Mouse (Mus musculus) CD4-positive naive resting alpha-beta T cell, adult 57 days (primary cell): ENCODE data around the gene Rnf181. TPM values are rescaled to one million over a fixed set of nuclear protein-coding genes. Genes with fewer than 3 reads are reported as not detected.

Experiments
- total RNA-seq: library from RNA; stranded (reverse); gene quantifications from one replicate; pipeline ENCODE4 v1.2.4, GENCODE M21; 2023

The Rnf181 gene
- 73.6 TPM for total RNA-seq

DNA sequence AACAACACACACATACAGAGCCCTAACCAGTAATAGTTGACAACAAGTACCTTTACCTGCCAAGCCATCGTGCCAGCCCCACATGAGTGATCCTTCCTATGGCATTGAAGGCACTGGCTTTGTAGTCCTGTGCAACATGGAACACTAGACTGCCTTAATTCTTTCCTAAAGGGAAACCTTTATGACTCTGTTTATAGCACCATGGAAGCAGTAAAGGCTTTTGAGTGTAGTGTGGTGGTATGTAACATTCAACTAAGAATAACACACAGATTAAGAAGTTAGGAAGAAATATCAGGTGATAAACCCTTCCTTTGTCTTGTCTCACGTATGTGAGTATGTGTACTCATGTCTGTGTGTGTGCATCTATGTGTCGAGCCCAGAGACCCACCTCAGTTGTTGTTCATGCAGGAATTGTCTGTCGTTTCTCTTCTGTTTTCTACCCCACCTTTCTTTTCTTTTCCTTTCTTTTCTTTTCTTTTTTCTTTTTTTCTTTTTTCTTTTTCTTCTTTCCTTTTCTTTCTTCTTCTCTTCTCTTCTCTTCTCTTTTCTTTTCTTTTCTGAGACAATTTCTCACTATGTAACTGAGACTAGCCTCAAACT is at the start of gene Rnf181:
Gene Rnf181, minus strand, starts transcription at position 113 of the 600 bp plus-strand sequence.

DNA sequence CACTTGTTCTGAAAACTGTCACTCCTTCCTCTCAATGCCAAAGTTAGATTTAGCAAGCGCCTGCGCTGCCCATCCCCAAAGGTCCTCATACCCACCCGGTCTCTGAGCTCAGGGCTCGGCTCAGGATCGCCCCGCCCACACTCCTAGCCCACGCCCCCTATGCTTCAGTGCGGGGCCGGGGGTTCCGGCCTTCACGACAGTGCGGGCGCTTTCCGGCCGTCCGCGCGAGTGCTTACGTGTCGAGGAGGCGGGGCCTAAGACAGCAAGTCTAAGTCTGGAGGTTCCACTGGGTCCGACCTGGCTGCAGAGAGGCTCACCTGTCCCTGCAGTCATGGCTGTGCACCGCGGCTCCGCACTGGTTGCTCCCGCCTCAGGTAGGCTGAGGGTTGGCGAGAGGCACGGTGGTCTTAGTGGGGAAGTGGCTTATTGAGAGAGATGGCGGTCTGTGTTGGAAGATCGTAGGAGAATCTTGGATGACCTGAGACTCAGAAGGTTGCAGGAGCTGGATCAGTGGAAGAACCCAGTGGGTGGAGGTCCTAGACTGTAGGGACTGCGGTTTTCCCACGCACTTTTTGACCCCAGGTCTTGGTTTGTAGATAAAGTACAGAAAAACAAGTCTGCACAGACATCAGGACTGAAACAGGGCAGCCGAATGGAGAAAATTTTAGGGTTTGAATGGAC is 47.5 kb upstream of the Rnf181 start, which contains the start of gene Ggcx:
Gene Ggcx, plus strand, starts transcription at position 233 of the 681 bp plus-strand sequence.

DNA sequence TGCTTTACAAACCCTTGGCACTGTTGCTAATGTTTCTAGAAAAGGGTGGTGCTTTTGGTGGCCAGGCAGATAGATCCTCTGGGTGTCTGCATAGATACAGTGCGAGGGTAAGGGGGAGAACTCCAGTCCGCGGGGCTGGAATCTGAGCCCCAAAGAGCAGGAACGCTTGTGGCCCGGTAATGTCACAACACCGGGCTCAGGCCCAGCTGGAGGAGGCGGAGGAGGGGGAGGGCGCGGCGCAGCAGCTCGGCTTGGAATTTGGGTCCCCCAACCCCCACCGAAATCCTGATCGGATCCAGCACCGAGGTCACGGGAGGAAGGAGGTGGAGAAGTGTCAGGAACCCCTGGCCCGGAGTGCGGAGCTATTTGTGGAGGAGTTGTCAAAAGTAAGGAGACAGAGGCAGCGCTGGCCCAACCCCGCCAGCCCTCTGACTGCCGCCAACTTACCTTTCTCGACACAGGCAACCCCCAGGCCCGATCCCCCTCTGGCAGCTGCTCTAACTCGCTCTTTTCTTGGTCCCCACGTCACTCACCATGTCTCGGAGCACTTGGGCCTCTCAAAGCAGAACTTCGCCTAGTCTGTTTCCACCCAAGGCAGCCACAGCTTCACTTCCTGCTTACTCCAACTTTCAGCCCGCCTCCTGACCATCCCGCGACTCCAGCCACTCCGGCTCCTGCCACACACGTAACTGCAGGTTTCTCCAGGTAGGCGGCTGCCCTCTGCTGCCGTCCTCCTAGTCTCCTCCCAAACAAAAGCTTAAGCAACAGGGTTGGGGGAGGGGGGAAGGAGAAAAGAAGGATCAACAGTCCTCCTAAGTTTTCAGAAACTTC is 23.4 kb upstream of the Rnf181 start, which contains the start of gene Vamp8:
Gene Vamp8, minus strand, starts transcription at position 763 of the 831 bp plus-strand sequence.

DNA sequence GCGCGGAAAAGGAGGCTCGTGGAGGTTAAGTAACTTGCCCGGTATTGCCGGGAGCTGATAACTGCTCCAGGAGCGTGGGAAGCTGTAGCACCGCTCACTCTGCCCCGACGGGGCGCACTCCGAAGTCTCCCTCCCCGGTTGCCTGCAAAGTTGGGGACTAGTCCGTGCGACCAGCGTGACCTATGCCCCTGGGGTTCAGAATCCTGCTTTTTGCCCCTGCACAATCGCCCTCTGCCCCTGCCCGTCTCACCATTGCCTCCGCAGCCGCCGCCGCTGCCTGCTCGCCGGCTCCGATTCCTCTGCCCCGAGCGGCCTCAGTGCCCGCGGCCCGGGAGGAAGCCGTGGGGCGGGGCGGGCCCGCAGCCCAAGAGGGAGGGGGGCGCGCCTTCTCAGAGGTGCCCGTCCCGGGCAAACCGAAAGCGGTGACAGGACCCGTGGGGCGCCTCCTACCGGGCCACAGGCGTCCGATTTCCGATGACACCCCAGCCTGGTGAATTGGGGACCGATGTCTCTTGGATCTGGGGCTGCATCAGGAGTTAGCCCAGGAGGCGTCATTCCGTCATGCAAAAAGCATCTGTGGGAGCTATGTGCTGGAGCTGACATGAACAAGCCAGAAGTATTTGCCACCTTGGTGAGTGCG is 13.5 kb upstream of the Rnf181 start, which contains the start of gene Vamp5:
Gene Vamp5, minus strand, starts transcription at position 338 of the 640 bp plus-strand sequence.

DNA sequence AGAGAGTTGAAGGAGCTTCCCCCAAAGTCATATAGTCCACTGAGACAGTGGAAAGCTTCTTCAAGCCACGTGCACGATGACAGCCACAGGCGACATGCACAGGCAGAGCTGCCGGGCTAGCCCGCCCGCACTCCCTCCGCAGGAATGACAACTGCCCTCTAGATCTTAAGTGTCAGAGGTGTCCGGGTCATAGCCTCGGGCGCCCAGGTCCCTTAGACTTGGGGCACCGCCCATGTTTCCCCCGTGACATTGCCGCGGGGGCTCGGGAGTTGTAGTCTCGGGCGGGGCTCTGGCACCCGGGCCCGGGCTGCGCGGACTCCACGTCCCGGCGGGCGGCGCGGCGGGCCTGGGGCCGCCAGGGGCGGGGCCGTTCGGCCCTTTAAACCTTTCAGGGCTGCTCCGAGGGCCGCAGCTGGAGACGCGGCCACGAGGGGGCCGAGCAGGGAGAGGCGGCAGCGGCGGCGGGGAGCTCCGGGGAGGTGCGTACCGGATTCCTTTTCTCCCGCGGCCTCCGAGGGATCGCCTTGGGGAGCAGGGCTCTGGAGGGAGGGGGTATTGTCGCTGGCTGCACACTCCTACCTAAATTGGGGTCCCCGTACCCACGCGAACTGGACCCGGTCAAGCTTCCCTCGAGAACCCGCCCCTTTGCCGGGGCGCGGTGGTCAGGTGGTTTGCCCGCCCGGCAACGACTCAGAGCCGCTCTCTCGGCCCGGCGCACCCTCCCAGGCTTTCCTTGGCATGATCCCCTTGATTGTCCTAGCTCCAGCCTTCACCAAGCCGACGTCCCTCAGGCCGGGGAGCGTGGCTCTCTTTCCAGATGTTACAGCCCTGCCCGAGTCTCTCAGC is 11.5 kb downstream of the Rnf181 start, which contains the start of gene Tmem150a:
Gene Tmem150a, plus strand, starts transcription at position 382 of the 846 bp plus-strand sequence.

DNA sequence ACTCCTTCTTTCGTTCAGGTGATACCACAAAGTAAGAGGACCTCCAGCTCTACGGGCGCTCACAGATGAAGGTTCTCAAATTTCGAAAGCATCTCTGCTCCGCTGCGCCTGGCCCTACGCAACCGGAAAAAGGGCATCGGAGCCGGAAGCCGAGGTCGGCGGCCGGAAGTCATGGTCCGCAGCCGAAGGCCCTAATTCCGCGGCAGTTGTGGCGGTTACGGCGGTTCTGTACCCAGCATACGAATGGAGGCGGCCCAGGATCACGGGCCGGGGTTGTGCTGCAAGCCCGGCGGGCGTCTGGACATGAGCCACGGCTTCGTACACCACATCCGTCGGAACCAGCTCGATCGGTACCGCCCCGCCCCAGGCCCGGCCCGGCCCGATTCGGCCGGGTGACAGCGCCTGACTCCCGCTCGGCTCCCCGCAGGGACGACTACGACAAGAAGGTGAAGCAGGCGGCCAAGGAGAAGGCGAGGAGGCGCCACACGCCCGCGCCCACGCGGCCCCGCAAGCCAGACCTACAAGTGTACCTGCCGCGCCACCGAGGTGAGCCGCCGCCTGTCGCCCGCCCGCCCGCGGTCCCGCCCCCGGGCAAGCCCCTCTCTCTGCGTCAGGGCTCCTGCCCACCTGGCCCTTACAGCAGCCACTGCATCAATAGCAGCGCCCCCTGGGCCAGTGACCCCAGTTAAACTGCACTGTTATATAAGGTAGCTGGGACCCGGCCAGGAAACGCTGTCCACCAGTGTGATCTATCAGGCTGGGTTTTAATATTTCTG is 19.4 kb downstream of the Rnf181 start, which contains the start of gene 0610030E20Rik:
Gene 0610030E20Rik, plus strand, starts transcription at position 152 of the 776 bp plus-strand sequence.

DNA sequence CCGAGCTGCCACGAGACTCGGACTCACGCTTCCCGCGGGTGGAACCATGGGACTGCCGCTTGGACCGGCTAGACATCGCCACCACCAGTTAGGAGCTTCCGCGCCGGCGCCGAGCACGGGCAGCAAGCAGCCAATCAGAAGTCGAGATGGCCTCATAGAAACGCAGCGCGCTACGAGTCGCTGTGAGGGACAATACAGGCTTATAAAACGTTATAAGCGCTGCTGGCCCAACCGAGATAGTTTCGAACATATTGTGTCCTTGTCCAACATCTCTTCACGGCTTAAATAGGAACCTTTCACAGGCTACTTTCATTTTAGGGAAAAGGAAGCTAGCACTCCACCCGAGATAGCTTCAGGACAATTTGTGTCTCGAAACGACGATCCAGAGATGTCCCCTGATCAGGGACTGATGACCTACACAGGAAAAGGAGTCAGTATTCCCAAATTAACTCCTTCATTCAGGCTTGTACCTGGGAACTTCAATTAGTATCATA is 21.6 kb downstream of the Rnf181 start, which contains the start of gene Usp39:
Gene Usp39, minus strand, starts transcription at position 111 of the 494 bp plus-strand sequence.

Other genes starting within 250 kb of the Rnf181 start
- not detected for gene Atoh8, start 131.4 kb downstream of the Rnf181 start, total RNA-seq
- gene Sftpb, start 62.3 kb downstream of the Rnf181 start, total RNA-seq = not detected
- 44.4 TPM for gene Usp39, start 21.8 kb downstream of the Rnf181 start, total RNA-seq
- 38.2 TPM for gene 0610030E20Rik, start 19.6 kb downstream of the Rnf181 start, total RNA-seq
- 1.0 TPM for gene Tmem150a, start 11.5 kb downstream of the Rnf181 start, total RNA-seq
- gene Vamp5, start 13.5 kb upstream of the Rnf181 start, total RNA-seq = 10.3 TPM
- 70.9 TPM for gene Vamp8, start 23.7 kb upstream of the Rnf181 start, total RNA-seq
- 10.6 TPM for gene Ggcx, start 47.4 kb upstream of the Rnf181 start, total RNA-seq
- gene Mat2a, start 72.6 kb upstream of the Rnf181 start, total RNA-seq = 248 TPM
- not detected for gene Sh2d6, start 154.8 kb upstream of the Rnf181 start, total RNA-seq
- 38.6 TPM for gene Capg, start 177.4 kb upstream of the Rnf181 start, total RNA-seq
- gene Elmod3, start 231.5 kb upstream of the Rnf181 start, total RNA-seq = 12.1 TPM
- 6.8 TPM for gene Retsat, start 231.5 kb upstream of the Rnf181 start, total RNA-seq